Mouse (Mus musculus): ENCODE results near the gene Pin1. TPM values are rescaled to one million over a fixed set of nuclear protein-coding genes. Genes with fewer than 3 reads are reported as not detected.

Pin1 gene
- total RNA-seq, 4 experiments from 2014 or later = 29.0 to 30.9 (median 30.3) TPM

GRCm38 (mm10) chr9:20705981-20706380 is 54.1 kb downstream of the Pin1 start:
- no peak for DNase-seq

DNA sequence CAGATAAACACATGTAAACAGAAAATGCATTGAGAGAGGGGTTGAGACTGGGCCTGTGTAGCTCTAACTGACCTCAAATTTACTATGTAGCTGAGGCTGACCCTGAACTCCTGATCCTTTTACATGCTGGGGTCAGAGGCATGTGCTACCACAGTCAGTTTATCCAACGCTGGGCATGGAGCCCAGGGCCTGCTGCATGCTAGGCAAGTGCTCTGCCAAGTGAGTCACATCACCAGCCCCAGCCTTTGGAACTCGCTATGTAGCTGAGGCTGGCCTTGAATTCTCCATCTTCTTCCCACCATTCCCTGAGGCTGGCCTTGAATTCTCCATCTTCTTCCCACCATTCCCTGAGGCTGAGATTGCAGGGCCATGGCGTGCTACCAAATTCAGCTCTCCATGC is 58.6 kb downstream of the Pin1 start:
- peak; percentile 61 for DNase-seq

GRCm38 (mm10) chr9:20712934-20713477 is 61.1 kb downstream of the Pin1 start:
- no peak for DNase-seq

GRCm38 (mm10) chr9:20713478-20713987 is 61.6 kb downstream of the Pin1 start:
- no peak for DNase-seq

GRCm38 (mm10) chr9:20715332-20715731 is 63.4 kb downstream of the Pin1 start:
- DNase-seq = no peak

Other genes with a start within 250 kb of the Pin1 start
- 10 to 100 TPM; 17.2 to 31.3 (median 25.7) TPM for gene Zfp26, start 191.9 kb upstream of the Pin1 start, total RNA-seq (2022)
- 10 to 100 TPM; 29.4 to 33.4 (median 32.1) TPM for gene Zfp426, start 159.3 kb upstream of the Pin1 start, total RNA-seq (2022)
- gene Zfp266, start 130.7 kb upstream of the Pin1 start, total RNA-seq (2022) = 10 to 100 TPM; 35.1 to 60.2 (median 47.2) TPM
- 10 to 100 TPM in 2 of 4 experiments, 1 to 10 TPM in 2; 5.6 to 11.6 (median 9.6) TPM for gene Zfp846, start 70.8 kb upstream of the Pin1 start, total RNA-seq (2022)
- gene Ubl5, start 9.2 kb upstream of the Pin1 start, total RNA-seq (2022) = 100 to 1,000 TPM; 273 to 388 (median 339) TPM
- 10 to 100 TPM; 18.1 to 39.2 (median 25.6) TPM for gene Fbxl12, start 7.3 kb upstream of the Pin1 start, total RNA-seq (2022)
- gene Olfm2, start 94.3 kb downstream of the Pin1 start, total RNA-seq (2022) = 1 to 10 TPM in 1 of 4 experiments, under 1 TPM in 3; 0.42 to 1.1 (median 0.71) TPM
- gene Col5a3, start 163.0 kb downstream of the Pin1 start, total RNA-seq (2022) = 100 to 1,000 TPM in 3 of 4 experiments, 10 to 100 TPM in 1; 65.3 to 291 (median 201) TPM
- gene Rdh8, start 166.4 kb downstream of the Pin1 start, total RNA-seq (2022) = not detected
- gene A230050P20Rik, start 216.5 kb downstream of the Pin1 start, total RNA-seq (2022) = 10 to 100 TPM; 17.8 to 48.3 (median 32.4) TPM
- gene Angptl6, start 227.6 kb downstream of the Pin1 start, total RNA-seq (2022) = 1 to 10 TPM; 2.7 to 4.8 (median 3.2) TPM
- gene Ppan, start 236.1 kb downstream of the Pin1 start, total RNA-seq (2022) = 10 to 100 TPM; 27.8 to 43.1 (median 35.8) TPM
- 100 to 1,000 TPM; 152 to 182 (median 170) TPM for gene Eif3g, start 246.5 kb downstream of the Pin1 start, total RNA-seq (2022)